Mouse (Mus musculus) CH12.LX (cell line): ENCODE measurements at regions not wholly inside any gene's neighbourhood (a gene's known extent, or its start where the extent isn't known, plus 50 kb on each side); places are given as distances from the start of the nearest gene placed in this dataset.

Experiments
- DNase-seq: peaks from one replicate; pipeline ENCODE4 v3.0.0-alpha.2; 2013; ENCODE audit errors: extremely low read depth
- H3K27ac ChIP-seq: 2 replicates; pipeline ENCODE4 v1.5.1; 2012; ENCODE audit warnings: low read depth, mild to moderate bottlenecking, control low read depth, moderate library complexity; ENCODE audit not compliant: insufficient read depth
- H3K27me3 ChIP-seq: replicated peaks from 2 replicates; pipeline ENCODE3; 2012; ENCODE audit warnings: inconsistent platforms
- H3K36me3 ChIP-seq, 2 experiments: replicated peaks in 1 of 2; 2 replicates each; pipeline versions ENCODE3 to v1.6.1; 2012; ENCODE audit warnings: inconsistent platforms in 1 of 2, low read length in 1 of 2, mild to moderate bottlenecking in 1 of 2, mixed read lengths in 1 of 2, moderate library complexity in 1 of 2; ENCODE audit not compliant: control insufficient read depth in 1 of 2, insufficient read depth in 1 of 2
- H3K4me1 ChIP-seq, 2 experiments: 2 replicates each; pipeline ENCODE4 v1.6.1; 2012; ENCODE audit warnings: inconsistent platforms in 1 of 2, moderate library complexity in 1 of 2; ENCODE audit not compliant: insufficient read depth in 2 of 2, control insufficient read depth in 1 of 2
- H3K4me2 ChIP-seq: 2 replicates; pipeline ENCODE4 v1.6.1; 2012; ENCODE audit warnings: low read depth, mild to moderate bottlenecking, control low read depth; ENCODE audit not compliant: poor library complexity, insufficient read depth, severe bottlenecking
- H3K4me3 ChIP-seq, 3 experiments: fragments of 150-350 bp in 1 of 3; sonication (generic) in 1 of 3; replicated peaks in 1 of 3; 2 replicates each; pipeline versions ENCODE3 to v1.5.1; 2011 to 2012; ENCODE audit warnings: low read depth in 2 of 3, low read length in 2 of 3, mild to moderate bottlenecking in 2 of 3, moderate library complexity in 2 of 3, control low read depth in 1 of 3, improper control_type of control experiment in 1 of 3, inconsistent platforms in 1 of 3, mixed read lengths in 1 of 3; ENCODE audit not compliant: poor library complexity in 1 of 3
- H3K79me2 ChIP-seq: replicated peaks from 2 replicates; pipeline ENCODE4 v1.6.1; 2012; ENCODE audit warnings: mild to moderate bottlenecking, moderate library complexity; ENCODE audit not compliant: control insufficient read depth, poor library complexity, insufficient read depth, severe bottlenecking; ENCODE audit errors: extremely low read depth
- H3K9ac ChIP-seq: 2 replicates; pipeline ENCODE4 v1.6.1; 2012; ENCODE audit warnings: low read depth, mild to moderate bottlenecking, control low read depth, moderate library complexity; ENCODE audit not compliant: insufficient read depth
- H3K9me3 ChIP-seq: replicated peaks from 2 replicates; pipeline ENCODE3; 2012; ENCODE audit warnings: low read length, inconsistent platforms, mixed read lengths
- E2F4 ChIP-seq: IDR thresholded peaks from 2 replicates; pipeline ENCODE4 v1.6.1; 2011; ENCODE audit warnings: low read depth, low read length, improper control_type of control experiment; ENCODE audit not compliant: insufficient replicate concordance
- ETS1 ChIP-seq: conservative IDR thresholded peaks from 2 replicates; pipeline ENCODE4 v1.6.1; 2012; ENCODE audit warnings: low read depth, mild to moderate bottlenecking, inconsistent platforms, low read length, improper control_type of control experiment, moderate library complexity
- GABPA ChIP-seq: IDR thresholded peaks from 2 replicates; pipeline ENCODE4 v1.6.1; 2012; ENCODE audit warnings: low read depth, low read length, improper control_type of control experiment, inconsistent platforms; ENCODE audit not compliant: insufficient replicate concordance
- IRF4 ChIP-seq: IDR thresholded peaks from 2 replicates; pipeline ENCODE4 v1.6.1; 2014; ENCODE audit warnings: low read depth, mild to moderate bottlenecking, inconsistent platforms, low read length, improper control_type of control experiment
- KAT2A ChIP-seq: IDR thresholded peaks from 2 replicates; pipeline ENCODE4 v1.6.1; 2012; ENCODE audit warnings: low read length, improper control_type of control experiment, inconsistent platforms; ENCODE audit not compliant: insufficient replicate concordance
- MAZ ChIP-seq: IDR thresholded peaks from 2 replicates; pipeline ENCODE4 v1.6.1; 2012; ENCODE audit warnings: low read depth, mild to moderate bottlenecking, inconsistent platforms, low read length, improper control_type of control experiment, moderate library complexity
- MXI1 ChIP-seq: IDR thresholded peaks from 2 replicates; pipeline ENCODE4 v1.6.1; 2011; ENCODE audit warnings: mild to moderate bottlenecking, low read depth, low read length, improper control_type of control experiment
- NELFE ChIP-seq: IDR thresholded peaks from 2 replicates; pipeline ENCODE4 v1.6.1; 2011; ENCODE audit warnings: low read depth, low read length, improper control_type of control experiment
- NRF1 ChIP-seq: IDR thresholded peaks from 2 replicates; pipeline ENCODE4 v1.6.1; 2014; ENCODE audit warnings: low read depth, mild to moderate bottlenecking, inconsistent platforms, low read length, improper control_type of control experiment, moderate library complexity
- PAX5 ChIP-seq: IDR thresholded peaks from 2 replicates; pipeline ENCODE4 v1.6.1; 2012; ENCODE audit warnings: low read length, inconsistent platforms, mixed read lengths
- POLR2AphosphoS2 ChIP-seq: IDR thresholded peaks from 2 replicates; pipeline ENCODE4 v1.6.1; 2011; ENCODE audit warnings: low read depth, low read length, improper control_type of control experiment
- RAD21 ChIP-seq: IDR thresholded peaks from 2 replicates; pipeline ENCODE4 v1.6.1; 2011; ENCODE audit warnings: low read depth, mild to moderate bottlenecking, low read length, improper control_type of control experiment, moderate library complexity
- SIN3A ChIP-seq: IDR thresholded peaks from 2 replicates; pipeline ENCODE4 v1.6.1; 2012; ENCODE audit warnings: low read length, improper control_type of control experiment, inconsistent platforms
- SMC3 ChIP-seq: IDR thresholded peaks from 2 replicates; pipeline ENCODE4 v1.6.1; 2011; ENCODE audit warnings: low read depth, low read length, improper control_type of control experiment
- TCF12 ChIP-seq: IDR thresholded peaks from 2 replicates; pipeline ENCODE4 v1.6.1; 2014; ENCODE audit warnings: low read depth, mild to moderate bottlenecking, inconsistent platforms, low read length, improper control_type of control experiment
- USF2 ChIP-seq: conservative IDR thresholded peaks from 2 replicates; pipeline ENCODE4 v1.6.1; 2011; ENCODE audit warnings: low read depth, low read length, improper control_type of control experiment
- ZC3H11A ChIP-seq: IDR thresholded peaks from 2 replicates; pipeline ENCODE4 v1.6.1; 2012; ENCODE audit warnings: low read depth, mild to moderate bottlenecking, inconsistent platforms, low read length, improper control_type of control experiment
- ZNF384 ChIP-seq: IDR thresholded peaks from 2 replicates; pipeline ENCODE4 v1.6.1; 2012; ENCODE audit warnings: low read depth, low read length, improper control_type of control experiment, inconsistent platforms
- dilution Hi-C: fragments of 300-500 bp; cut with MboI; formaldehyde crosslinking; loops from 2 replicates; pipeline ENCODE4 v1.14.3; 2020; ENCODE audit warnings: low sequenced_read_pairs; ENCODE audit not compliant: extremely low pct_unique_long_range_greater_than_20kb, extremely low pct_ligation_motif_present
- in situ Hi-C: fragments of 300-500 bp; cut with MboI; formaldehyde crosslinking; loops from 3 replicates; pipeline ENCODE4 v1.14.3; 2019; ENCODE audit warnings: low sequenced_read_pairs, low pct_ligation_motif_present, low pct_unique_long_range_greater_than_20kb, mixed read lengths

DNA sequence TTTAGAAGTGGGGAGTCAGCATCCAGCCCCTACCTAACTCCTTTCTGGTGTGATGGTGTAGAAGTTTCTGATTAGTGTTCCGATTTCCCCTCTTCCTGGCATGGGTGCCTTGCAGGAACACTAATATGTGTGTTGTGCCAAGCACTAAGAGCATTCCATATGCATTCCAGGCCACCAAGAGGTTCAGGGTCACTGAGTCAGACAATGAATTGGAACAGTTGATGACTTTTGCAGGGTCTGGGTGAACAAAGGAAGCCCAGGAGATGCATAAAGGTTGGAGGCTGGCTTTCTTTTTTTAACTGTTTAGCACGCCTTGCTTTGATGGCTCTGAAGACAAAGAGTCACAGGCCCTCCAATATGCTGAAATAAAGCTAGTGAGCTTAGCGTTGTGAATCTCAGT lies 244.3 kb upstream of the Thbs1 start:
- Histone ChIP-seq H3K9me3 (no peaks in the 10 kb centered on the region), H3K36me3 (no peaks in the 10 kb centered on the region), H3K27ac (no peak overlapping the region), H3K27me3 (no peaks in the 10 kb centered on the region), H3K9ac (no peak overlapping the region), H3K4me3 (no peak overlapping the region), H3K79me2 (no peaks in the 10 kb centered on the region), H3K4me1 (no peaks in the 10 kb centered on the region), H3K4me2 (no peak overlapping the region)
- in situ Hi-C loops = no loop called here
- DNase-seq = no peak
- dilution Hi-C loops = no loop called here
- no peak for TF ChIP-seq USF2
- TF ChIP-seq ZNF384 = no peak
- TF ChIP-seq E2F4 = no peak
- no peak for TF ChIP-seq SIN3A
- TF ChIP-seq POLR2AphosphoS2 = no peak
- no peak for TF ChIP-seq RAD21
- no peak for TF ChIP-seq IRF4
- no peak for TF ChIP-seq PAX5
- TF ChIP-seq ZC3H11A = no peak
- TF ChIP-seq MAZ = no peak
- TF ChIP-seq GABPA = no peak
- no peak for TF ChIP-seq SMC3
- TF ChIP-seq ETS1 = no peak
- no peak for TF ChIP-seq MXI1

DNA sequence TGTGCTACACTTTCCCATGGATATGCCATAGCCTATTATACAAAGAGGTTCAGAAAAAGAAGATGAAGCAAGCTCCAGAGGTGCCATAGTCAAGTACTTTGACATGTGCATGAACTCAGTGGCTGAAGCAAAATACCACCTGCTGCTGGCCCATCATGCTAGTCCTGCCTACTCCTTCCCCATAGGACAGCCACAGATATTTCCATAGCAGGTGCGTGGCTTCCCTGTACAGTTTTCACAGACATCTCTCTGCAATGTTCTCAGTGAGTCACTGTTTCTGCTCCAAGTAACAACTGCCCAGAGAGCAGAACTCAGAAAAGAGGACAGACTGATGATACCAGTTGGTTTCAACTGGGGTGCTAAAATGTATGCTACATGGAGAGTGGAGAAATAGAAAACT lies 242.8 kb upstream of the Thbs1 start:
- no peak overlapping the region for H3K27ac ChIP-seq
- H3K9me3 ChIP-seq = no peaks in the 10 kb centered on the region
- H3K36me3 ChIP-seq = no peaks in the 10 kb centered on the region
- in situ Hi-C loops (no loop called here), dilution Hi-C loops (no loop called here)
- no peaks in the 10 kb centered on the region for H3K79me2 ChIP-seq
- H3K4me1 ChIP-seq = no peaks in the 10 kb centered on the region
- DNase-seq = peak; percentile 2
- no peak overlapping the region for H3K4me3 ChIP-seq
- H3K4me2 ChIP-seq = no peak overlapping the region
- no peaks in the 10 kb centered on the region for H3K27me3 ChIP-seq
- TF ChIP-seq SIN3A = no peak
- no peak for TF ChIP-seq TCF12
- no peak for TF ChIP-seq NELFE
- no peak for TF ChIP-seq ZC3H11A
- no peak for TF ChIP-seq KAT2A
- no peak for TF ChIP-seq PAX5
- TF ChIP-seq NRF1 = no peak
- no peak for TF ChIP-seq USF2
- TF ChIP-seq, all 38 proteins: peak for 0
- no peak overlapping the region for H3K9ac ChIP-seq
